Mouse (Mus musculus) megakaryocyte, embryonic 14.5 days (primary cell): ENCODE data around the gene Timp3.

ENCODE experiments used
- FLI1 ChIP-seq: IDR thresholded peaks from 2 replicates; pipeline ENCODE4 v1.6.1; 2012; ENCODE audit warnings: low read length, inconsistent platforms, mixed read lengths
- GATA1 ChIP-seq: IDR thresholded peaks from 3 replicates; pipeline ENCODE4 v1.6.1; 2012; ENCODE audit warnings: mixed read lengths, low read length, inconsistent platforms, borderline replicate concordance

DNA sequence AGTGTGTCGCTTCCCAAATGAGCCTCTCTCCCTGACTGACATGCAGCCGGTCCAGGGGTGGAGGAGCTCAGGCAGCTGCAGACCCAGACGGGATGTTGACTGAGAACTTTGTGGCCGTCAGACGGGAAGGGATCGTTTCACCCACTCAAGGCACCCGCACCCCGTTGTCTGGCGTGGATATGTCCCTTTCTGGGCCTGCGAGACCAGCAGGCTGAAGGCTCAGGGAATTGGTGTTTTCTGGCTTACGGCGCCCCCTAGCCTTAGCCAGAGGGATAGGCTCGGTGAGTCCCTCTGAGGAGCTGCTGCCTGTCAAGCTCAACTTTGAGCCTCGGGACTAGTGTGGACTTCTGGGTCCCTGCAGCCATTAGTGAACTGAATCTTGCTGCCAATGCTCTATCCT, 4.1 kb upstream of the Timp3 start:
- TF ChIP-seq GATA1 (no peak), FLI1 (no peak)
